In the genomic region with DNA sequence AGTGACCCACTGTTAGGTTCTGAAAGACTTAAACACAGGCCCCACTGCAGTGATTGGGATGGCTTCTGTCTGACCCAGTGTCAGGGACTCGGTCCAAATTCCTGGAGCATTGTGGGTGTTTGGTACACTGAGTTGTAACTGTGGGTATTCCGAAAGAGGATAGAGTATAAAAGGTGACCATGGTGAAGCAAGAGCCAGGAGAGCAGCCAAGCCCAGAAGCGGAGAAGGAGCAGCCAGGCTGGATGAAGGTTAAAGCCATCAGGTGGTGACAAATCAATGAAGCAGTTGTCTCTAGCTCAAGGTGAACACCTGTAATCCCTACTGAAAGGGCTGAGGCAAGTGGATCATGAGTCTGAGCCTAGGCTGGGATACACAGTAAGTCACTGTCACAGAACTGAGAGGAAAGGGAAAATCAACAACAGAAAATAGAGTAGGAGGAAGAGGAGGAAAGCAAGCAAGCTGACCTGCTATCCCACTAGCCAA, we compare ENCODE assay signal across 27 mouse cellular contexts.
"Had no signal": no experiment of that assay in that cellular context is flagged by ENCODE, and none has a peak within 500 bp of the region (broad histone marks: within the 10 kb centered on the region; RNA-seq: fewer than 3 reads in every experiment).

No protein-coding gene starts in this region.

- ATAC-seq: hindbrain, embryonic 16.5 days; inflammation-experienced regulatory T-cells, adult 6 months; intestine, embryonic 15.5 days; intestine, postnatal 0 days had no signal

- H3K27me3 ChIP-seq: heart, embryonic 12.5 days; hindbrain, embryonic 12.5 days; intestine, embryonic 15.5 days; limb, embryonic 13.5 days; limb, embryonic 15.5 days had no signal

- DNase-seq: gastrocnemius, postnatal 14 days; gastrocnemius, postnatal 36 days; heart, adult 18-20 months; heart, postnatal 10 days; heart, postnatal 4 days; kidney, adult 18-20 months; kidney, adult 8-10 months; kidney, postnatal 10 days; kidney, postnatal 25 days; kidney, postnatal 4 days; layer of hippocampus, postnatal 36 days; left cerebral cortex, postnatal 4 days; liver, embryonic 13.5 days had no signal

- H3K9ac ChIP-seq: heart, embryonic 12.5 days; hindbrain, embryonic 12.5 days; hindbrain, embryonic 14.5 days; intestine, embryonic 15.5 days; limb, embryonic 13.5 days; limb, embryonic 15.5 days; liver, embryonic 13.5 days; liver, embryonic 15.5 days had no signal

- H3K4me2 ChIP-seq: heart, embryonic 12.5 days; hindbrain, embryonic 12.5 days; hindbrain, embryonic 14.5 days; intestine, embryonic 15.5 days; limb, embryonic 13.5 days; limb, embryonic 15.5 days; liver, embryonic 11.5 days; liver, embryonic 13.5 days; liver, embryonic 15.5 days had no signal

- H3K36me3 ChIP-seq: heart, embryonic 10.5 days; heart, embryonic 12.5 days; hindbrain, embryonic 10.5 days; hindbrain, embryonic 12.5 days; intestine, embryonic 15.5 days; limb, embryonic 13.5 days; limb, embryonic 15.5 days; liver, embryonic 13.5 days; liver, embryonic 15.5 days had no signal

- H3K27ac ChIP-seq: heart, embryonic 10.5 days; hindbrain, embryonic 10.5 days; hindbrain, embryonic 12.5 days; hindbrain, embryonic 14.5 days; intestine, embryonic 15.5 days; layer of hippocampus, adult 2 months; limb, embryonic 13.5 days; limb, embryonic 15.5 days; liver, embryonic 13.5 days; liver, embryonic 15.5 days had no signal

- H3K4me3 ChIP-seq: heart, embryonic 10.5 days; heart, embryonic 12.5 days; hindbrain, embryonic 10.5 days; hindbrain, embryonic 12.5 days; intestine, embryonic 15.5 days; layer of hippocampus, adult 2 months; limb, embryonic 13.5 days; limb, embryonic 15.5 days; liver, embryonic 13.5 days; liver, embryonic 15.5 days had no signal

- H3K4me1 ChIP-seq: heart, embryonic 10.5 days; heart, embryonic 12.5 days; hindbrain, embryonic 10.5 days; hindbrain, embryonic 12.5 days; intestine, embryonic 15.5 days; limb, embryonic 13.5 days; limb, embryonic 15.5 days; liver, embryonic 13.5 days; liver, embryonic 15.5 days had no signal

- H3K9me3 ChIP-seq: heart, embryonic 10.5 days; heart, embryonic 12.5 days; hindbrain, embryonic 10.5 days; hindbrain, embryonic 12.5 days; intestine, embryonic 15.5 days; limb, embryonic 13.5 days; limb, embryonic 15.5 days; liver, embryonic 13.5 days; liver, embryonic 15.5 days had no signal
